Mouse (Mus musculus) adrenal gland, adult 2 months (tissue): ENCODE data around the gene Ank. TPM values are rescaled to one million over a fixed set of nuclear protein-coding genes. Genes with fewer than 3 reads are reported as not detected.

Source experiments
- DNase-seq: peaks from one replicate; pipeline ENCODE4 v3.0.0; 2021
- polyA plus RNA-seq: library from polyadenylated mRNA; depleted of rRNA; stranded (reverse); fragments of >200 nt; gene quantifications from 2 replicates; pipeline ENCODE4 v1.2.3, GENCODE M21; 2012
- total RNA-seq, 2 experiments: library from RNA; stranded (reverse); gene quantifications; 2 replicates each; pipeline ENCODE4 v1.2.3; 2021

Gene Ank
- total and polyA plus RNA-seq, 3 experiments, result 32.8 to 61.0 (median 56.9) TPM

DNA sequence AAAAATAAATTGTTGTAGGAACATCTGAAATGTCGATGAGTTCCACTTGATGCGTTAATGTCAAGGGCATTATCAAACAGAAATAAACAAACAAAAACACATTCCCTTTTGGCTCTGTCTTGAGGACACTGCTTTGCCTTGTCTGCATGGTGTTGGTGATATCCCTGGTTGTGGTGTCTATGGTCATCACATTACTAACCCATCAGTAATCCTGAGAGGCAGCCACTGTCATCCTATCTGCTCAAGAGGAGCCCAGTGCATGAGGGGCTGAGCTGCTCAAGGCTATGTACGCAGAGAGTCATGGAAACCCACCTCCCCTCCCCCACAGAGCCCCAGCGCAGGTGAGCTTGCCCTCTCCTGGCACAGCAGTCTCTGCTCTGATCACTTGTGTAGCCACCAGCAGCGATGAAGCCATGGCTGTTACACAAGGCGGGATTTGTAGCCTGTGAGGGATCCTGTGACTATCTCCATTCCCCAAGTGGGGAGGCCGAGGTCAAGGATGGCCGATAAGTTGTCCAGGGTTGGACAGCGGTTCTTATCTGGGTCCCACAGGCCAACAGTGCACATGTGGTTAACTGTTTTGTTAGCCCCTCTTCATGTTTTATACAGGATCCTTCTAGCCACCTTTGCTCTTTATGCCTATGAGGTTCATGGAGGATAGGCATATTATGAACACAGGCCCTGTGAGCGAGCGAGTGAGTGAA lies 30.3 kb downstream of the Ank start:
- DNase-seq, result no peak

DNA sequence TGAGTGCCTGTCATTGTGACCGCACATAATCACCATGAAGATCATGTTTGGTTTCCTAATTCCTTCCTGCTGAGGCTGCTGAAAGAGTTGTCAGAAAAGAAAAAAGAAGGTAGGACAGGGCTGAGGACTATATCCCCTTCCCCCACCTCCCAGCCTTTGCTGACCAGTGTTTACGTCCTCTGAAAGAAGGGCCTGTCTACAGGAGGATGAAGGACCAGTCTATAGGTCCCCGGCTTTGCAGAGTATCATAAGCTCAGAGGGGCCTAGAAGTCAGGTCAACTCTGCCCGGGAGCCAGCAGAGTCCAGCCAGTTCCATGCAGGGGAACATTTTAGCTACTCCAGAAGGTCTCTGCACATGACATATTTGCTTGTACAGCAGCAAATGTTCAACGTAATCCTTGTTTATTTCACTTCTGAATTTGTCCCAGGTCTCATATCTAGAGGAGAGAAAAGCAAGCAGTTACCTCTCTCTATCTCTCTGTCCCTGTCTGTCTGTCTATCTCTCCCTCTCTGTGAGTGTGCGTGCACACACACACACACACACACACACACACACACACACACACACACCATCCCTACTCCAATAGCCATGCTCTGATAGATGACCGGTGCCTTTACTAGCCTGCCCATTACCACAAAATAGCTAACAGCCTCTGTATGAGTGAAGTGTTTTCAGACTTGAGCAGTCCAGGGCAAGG lies 31.0 kb downstream of the Ank start:
- no peak for DNase-seq

DNA sequence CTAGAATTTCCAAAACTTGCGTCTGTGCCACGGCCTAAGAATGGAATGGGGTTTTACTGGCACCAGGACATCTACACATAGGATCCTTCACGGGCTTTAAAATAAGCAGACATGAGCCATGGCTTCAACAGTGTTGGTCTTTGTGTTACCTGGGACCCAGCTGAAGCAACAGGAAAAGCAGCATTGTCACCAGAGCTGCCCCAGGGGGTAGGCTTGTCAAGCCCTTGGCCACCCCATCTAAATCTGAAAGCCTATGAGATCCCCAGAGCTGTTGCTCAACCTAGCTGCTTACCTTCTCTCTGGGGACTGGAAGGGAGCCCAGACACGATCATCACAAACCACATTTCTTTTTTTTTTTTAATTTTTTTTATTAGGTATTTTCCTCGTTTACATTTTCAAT lies 31.6 kb downstream of the Ank start:
- no peak for DNase-seq

GRCm38 (mm10) chr15:27500390-27500789 lies 33.9 kb downstream of the Ank start:
- DNase-seq, result no peak

DNA sequence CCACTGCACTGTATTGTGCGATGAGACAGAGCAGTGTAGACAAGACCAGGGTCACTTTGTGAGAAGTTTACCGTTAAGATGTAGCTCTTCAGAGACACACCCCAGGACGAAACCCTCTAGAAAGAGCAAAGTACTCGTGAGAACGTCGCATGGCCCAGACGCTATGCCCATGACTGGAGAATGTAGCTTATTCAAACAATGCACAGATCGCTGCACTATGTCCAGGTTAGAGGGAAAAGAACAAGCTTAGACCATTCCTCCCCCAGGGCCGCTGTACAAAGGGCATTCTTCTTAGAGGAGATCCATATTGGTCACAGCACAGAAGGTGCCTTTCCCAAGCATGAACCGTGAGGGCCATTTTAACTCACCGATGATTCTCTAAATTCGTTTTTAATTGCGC lies 35.9 kb downstream of the Ank start:
- no peak for DNase-seq

GRCm38 (mm10) chr15:27503221-27503620 lies 36.7 kb downstream of the Ank start:
- DNase-seq, result no peak

DNA sequence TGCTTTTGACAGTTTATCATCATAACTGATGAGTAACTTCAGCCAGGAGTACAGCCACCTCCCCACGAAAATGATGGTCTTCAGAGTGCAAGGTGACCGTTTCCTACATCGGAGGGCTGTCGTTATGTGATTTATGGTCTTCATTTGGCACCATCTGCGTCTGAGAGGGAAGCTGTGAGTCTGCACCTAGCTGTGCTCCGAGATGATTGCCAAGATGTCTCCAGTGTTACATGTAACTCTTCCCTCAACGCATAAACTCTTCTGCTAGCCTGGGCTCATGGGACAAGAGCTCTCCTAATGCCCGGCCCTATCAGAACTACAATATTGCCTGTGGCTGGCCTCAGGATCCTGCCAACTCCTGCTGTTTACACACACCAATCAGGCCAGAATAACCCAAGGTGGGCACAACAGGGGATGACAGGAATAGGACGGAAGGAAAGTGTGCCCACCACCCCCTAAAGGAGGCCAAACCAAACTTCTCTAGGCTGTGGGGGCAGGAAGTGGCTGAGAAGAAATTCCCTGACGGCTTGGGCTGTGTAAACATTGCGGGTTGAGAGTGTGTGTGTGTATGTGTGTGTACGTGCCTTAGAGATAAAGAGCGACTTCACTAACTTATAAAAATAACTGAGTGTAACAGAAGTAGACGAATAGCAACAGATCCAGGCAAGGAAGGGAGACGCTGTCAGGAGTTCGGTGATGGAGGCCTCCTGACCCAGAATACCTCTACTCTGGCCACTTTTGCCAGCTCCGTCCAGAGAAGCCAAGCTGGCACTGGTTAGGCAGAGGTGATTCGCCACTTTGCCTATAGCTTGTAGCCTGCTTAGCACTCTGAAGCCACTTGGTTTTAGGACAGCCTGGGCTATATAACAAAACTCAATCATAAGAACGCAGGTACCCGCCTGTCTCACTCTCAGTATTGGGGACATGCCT lies 37.6 kb downstream of the Ank start:
- no peak for DNase-seq

DNA sequence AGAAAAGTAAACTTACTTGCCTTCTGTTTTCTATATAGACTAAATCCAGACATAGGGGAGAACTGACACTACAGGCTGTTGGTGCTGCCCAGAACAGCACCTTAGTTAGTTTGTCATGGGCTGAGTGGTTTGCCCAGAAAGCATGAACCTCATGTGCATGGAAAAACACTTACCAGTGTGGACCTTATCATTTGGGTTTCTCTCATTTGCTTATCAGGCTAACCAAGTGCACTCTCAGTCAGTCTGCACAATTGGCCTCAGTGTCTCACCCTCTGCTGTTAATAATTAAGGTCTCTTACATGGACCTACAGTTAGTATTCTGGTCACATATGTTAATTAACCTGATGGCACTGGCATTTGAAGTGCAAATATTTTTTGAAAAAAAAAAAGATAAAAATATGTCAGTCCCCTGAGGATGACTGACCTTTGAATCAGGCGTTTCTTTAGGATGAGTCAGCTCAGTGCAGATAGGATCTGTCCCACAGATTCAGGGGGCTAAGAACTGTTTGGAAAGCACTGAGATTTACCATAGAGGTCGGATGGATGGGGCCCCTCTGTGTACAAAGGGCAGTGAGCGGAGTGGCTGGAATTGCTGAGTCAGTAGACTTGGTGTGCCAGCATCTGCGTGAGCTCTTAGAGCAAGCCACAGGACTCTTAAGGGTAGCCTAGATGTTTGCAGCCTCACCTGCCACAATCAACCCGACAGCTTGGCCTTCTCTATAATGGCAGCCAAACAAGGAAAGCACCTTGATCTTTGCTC lies 39.8 kb downstream of the Ank start:
- peak; percentile 48 for DNase-seq

GRCm38 (mm10) chr15:27506893-27507596 lies 40.6 kb downstream of the Ank start:
- no peak for DNase-seq

GRCm38 (mm10) chr15:27508169-27508568 lies 41.7 kb downstream of the Ank start:
- DNase-seq, result no peak

DNA sequence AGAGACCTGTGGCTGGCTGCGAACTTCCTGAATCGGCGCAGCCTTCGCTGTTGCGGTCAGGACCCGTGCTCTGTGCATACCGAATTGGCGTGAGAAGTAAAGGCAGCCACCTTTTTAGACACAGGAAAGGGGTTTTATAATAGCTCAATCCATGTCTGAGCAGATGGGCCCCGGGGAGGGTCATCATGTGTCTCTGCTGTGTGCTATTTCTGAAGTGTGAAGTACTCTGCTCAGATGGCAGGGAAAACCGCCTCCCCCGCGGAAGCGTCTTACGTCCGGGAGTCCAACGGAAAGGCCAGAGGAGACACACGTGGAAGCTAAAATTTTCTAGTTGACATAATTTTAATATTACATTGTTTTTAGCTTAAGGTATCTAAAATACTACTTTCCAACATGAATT lies 42.5 kb downstream of the Ank start:
- DNase-seq, result no peak

DNA sequence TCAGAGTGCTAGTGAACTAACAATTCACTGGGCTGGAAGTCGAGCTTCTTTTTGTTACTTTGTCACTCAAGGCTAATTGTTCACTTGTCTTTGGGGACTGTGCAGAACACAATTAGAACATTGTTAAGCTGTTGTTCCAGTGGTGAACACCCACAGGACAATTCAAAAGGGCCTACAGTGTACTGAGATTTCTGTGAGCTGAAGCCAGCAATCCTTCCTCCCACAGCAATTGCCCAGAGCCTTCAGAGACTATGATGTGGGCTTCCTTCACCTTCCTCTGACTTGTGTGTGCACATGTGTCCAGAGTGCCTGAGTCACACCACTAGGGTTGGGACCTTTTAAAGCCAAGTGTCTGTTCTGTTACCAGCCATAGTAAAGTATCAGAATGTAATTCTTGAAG lies 50.5 kb downstream of the Ank start:
- no peak for DNase-seq

DNA sequence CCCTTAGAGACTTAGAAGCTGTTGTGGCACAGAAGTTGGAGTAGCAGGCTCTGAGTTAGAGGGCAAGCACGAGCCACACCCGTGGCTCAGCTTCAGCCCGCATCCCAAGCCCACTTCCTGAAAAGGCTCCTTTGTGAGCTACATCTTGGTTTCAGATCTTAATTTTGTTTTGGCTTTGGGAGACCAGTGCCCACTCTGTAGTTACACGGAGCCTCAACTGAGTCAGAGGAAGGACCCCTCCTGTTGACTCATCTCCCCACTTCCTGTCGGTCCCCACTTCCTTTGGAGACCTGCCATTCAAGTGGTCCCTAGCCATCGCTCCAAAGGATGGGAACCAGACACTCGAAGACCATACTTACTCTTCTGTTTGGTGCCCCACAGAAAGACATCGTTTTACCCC lies 51.5 kb downstream of the Ank start:
- no peak for DNase-seq

DNA sequence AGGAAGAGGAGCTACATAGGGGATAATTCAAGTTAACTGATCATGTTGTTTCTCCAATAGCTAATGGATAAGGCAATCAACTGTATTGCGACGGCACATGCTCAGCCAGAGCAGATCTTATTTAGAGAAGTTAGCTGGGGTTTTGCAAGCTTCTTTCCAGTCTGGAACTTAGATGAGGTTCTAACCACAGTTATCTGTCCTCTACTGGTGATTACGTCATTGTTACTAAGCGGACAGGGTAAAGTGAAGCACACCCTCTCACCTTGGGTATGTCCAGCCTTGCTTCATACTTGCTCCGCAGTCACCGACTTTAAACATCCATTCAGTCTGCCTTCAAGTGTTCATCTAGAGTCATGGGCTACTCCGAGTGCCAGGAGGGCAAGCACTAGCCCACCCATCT lies 53.4 kb downstream of the Ank start:
- no peak for DNase-seq

DNA sequence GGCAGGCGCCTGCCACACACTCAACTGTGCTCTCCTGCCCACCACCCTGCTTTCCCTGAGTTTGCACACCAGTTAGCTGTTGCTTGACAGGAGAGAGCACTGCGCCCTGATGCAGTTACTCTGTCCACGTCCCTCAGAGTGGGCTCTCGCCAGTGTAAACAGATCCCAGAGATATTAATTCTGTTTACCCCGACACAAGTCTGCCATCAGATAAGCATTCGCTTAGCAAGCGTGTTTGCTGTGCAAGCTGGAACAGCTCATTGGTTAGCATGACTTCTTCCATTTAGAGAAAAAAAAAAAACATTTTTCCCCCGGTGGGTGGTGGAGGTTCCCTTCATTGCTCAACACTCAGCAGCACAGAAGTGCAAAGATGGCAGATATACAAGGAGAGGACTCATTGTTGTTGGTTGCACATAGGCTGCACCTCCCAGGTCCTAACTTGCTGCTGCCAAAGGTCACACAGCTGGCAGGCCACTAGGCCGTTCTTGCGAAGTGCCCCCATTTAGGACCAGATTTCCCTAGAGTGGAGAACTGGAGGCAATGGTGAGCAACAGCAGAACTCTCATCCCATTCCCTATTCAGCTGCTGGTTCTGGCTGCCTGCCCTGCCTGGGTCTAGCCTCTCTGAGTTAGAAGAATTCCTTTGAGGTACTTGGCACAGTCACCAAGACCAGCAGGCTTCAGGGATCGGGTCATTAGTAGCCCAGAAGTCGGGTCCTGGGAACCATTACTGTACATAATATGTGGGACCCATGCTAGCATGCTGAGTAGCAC lies 58.9 kb downstream of the Ank start:
- peak; percentile 52 for DNase-seq

GRCm38 (mm10) chr15:27528896-27529295 lies 62.4 kb downstream of the Ank start:
- no peak for DNase-seq

- no peak for DNase-seq
Measured at GRCm38 (mm10) chr15:27530023-27530422, 63.5 kb downstream of the Ank start.

DNA sequence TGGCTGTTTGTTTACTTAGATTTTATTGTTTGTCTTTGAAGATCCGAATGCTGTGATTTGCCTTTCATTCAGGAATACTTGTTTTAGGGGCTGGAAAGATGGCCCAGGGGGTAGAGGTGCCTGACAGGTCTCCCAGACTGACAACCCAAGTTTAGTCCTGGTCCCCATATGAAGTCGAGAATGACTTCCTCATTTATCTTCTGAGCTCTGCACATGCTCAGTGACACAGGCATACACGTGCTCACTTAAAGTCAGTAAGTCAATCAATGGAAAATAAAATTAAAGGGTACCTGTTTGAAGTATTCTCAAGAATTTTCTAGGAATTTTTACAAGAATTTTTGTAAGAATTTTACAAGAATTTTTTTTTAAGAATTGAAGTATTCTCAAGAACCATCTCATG lies 66.6 kb downstream of the Ank start:
- no peak for DNase-seq

- no peak for DNase-seq
Measured at GRCm38 (mm10) chr15:27535681-27536080, 69.2 kb downstream of the Ank start.

DNA sequence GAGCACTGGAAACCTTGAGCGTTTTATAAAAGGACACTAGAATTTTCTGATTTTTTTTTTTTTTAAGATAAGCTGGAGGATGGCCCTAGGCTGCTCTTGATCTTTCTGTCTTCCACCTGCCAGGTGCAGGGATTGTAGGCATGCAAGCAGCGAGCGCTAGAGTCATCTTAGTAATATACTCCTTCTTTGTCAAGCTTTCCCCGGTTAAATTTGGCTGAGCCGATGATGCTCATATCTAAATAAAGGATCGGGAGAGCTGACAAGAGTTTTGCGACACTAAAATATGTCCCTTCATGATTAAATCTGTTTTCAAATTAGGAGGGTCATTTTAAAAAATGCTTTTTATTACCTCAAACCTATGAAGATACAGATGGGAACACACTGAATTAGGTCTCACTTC lies 69.7 kb downstream of the Ank start:
- DNase-seq, result no peak

- DNase-seq, result no peak
Measured at GRCm38 (mm10) chr15:27536771-27537170, 70.3 kb downstream of the Ank start.
